Mouse (Mus musculus) large intestine, adult 2 months (tissue): ENCODE results near the gene Vmn2r68. TPM values are rescaled to one million over a fixed set of nuclear protein-coding genes. Genes with fewer than 3 reads are reported as not detected.

Source experiments
- DNase-seq: peaks from one replicate; pipeline ENCODE4 v3.0.0-alpha.2; 2012; ENCODE audit warnings: low read depth, low spot score
- polyA plus RNA-seq: library from polyadenylated mRNA; depleted of rRNA; stranded (reverse); fragments of >200 nt; gene quantifications from 2 replicates; pipeline ENCODE4 v1.2.3, GENCODE M21; 2012; rRNA removed

The Vmn2r68 gene
- not detected in 2 replicates for polyA plus RNA-seq

DNA sequence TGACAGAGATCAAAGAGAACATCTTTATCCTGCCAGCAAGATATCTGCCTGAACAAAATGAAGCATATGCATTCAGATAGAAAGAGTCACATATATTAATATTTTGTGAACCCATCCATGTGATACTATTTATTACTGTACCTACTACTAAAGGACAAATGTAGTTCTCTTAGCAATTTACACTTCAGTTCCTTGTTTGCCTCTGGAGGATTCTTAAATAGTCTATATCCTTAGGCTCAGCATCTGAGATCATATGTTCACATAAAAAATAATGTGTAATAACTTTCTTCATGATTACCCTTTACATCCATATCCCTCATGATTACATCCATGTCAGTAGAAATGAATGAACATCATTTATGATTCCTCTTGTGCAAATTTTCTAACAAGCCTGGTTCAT is at the start of gene Vmn2r68:
TSS of gene Vmn2r68 (minus strand) at position 101 of the 400 bp plus-strand sequence.
- DNase-seq = no peak

Other genes starting within 250 kb of the Vmn2r68 start
- gene Vmn2r66, start 225.5 kb downstream of the Vmn2r68 start, polyA plus RNA-seq = not detected in 2 replicates
- gene Vmn2r67, start 81.8 kb downstream of the Vmn2r68 start, polyA plus RNA-seq = not detected in 2 replicates
- gene Vmn2r69, start 178.1 kb upstream of the Vmn2r68 start, polyA plus RNA-seq = not detected in 2 replicates